Mouse (Mus musculus): ENCODE results near the gene Gm266. TPM values are rescaled to one million over a fixed set of nuclear protein-coding genes. Genes with fewer than 3 reads are reported as not detected.

The Gm266 gene
- polyA plus RNA-seq, 1 experiment from 2014 or later: 5.5 TPM

Other genes with a start within 250 kb of the Gm266 start
- 1.3 and 2.2 TPM in 2 replicates for gene Amn, start 214.7 kb downstream of the Gm266 start, polyA plus RNA-seq (2014; fragmentation: Nextera tagmentation; extraction: Ambion mirVana)
- 25.4 and 33.2 TPM in 2 replicates for gene Cdc42bpb, start 108.1 kb downstream of the Gm266 start, polyA plus RNA-seq (2014; fragmentation: Nextera tagmentation; extraction: Ambion mirVana)
- 0.50 TPM in 1 of 2 replicates, not detected in the other for gene Lbhd2, start 79.0 kb downstream of the Gm266 start, polyA plus RNA-seq (2014; fragmentation: Nextera tagmentation; extraction: Ambion mirVana)
- gene Exoc3l4, start 68.8 kb downstream of the Gm266 start, polyA plus RNA-seq (2014; fragmentation: Nextera tagmentation; extraction: Ambion mirVana): 11.3 and 11.6 TPM in 2 replicates
- gene Tnfaip2, start 43.4 kb downstream of the Gm266 start, polyA plus RNA-seq (2014; fragmentation: Nextera tagmentation; extraction: Ambion mirVana): 7.7 and 11.2 TPM in 2 replicates
- gene Eif5, start 52.2 kb upstream of the Gm266 start, polyA plus RNA-seq (2014; fragmentation: Nextera tagmentation; extraction: Ambion mirVana): 478 and 505 TPM in 2 replicates
- gene Mark3, start 88.7 kb upstream of the Gm266 start, polyA plus RNA-seq (2014; fragmentation: Nextera tagmentation; extraction: Ambion mirVana): 45.7 and 47.7 TPM in 2 replicates
- gene Ckb, start 186.5 kb upstream of the Gm266 start, polyA plus RNA-seq (2014; fragmentation: Nextera tagmentation; extraction: Ambion mirVana): 454 and 458 TPM in 2 replicates
- 3.4 and 4.6 TPM in 2 replicates for gene Trmt61a, start 192.3 kb upstream of the Gm266 start, polyA plus RNA-seq (2014; fragmentation: Nextera tagmentation; extraction: Ambion mirVana)
- 41.8 and 42.8 TPM in 2 replicates for gene Bag5, start 227.4 kb upstream of the Gm266 start, polyA plus RNA-seq (2014; fragmentation: Nextera tagmentation; extraction: Ambion mirVana)
- gene Apopt1, start 227.4 kb upstream of the Gm266 start, polyA plus RNA-seq (2014; fragmentation: Nextera tagmentation; extraction: Ambion mirVana): 50.0 and 51.3 TPM in 2 replicates

Data from heart, embryonic 11.5 days (tissue).